In the genomic region with DNA sequence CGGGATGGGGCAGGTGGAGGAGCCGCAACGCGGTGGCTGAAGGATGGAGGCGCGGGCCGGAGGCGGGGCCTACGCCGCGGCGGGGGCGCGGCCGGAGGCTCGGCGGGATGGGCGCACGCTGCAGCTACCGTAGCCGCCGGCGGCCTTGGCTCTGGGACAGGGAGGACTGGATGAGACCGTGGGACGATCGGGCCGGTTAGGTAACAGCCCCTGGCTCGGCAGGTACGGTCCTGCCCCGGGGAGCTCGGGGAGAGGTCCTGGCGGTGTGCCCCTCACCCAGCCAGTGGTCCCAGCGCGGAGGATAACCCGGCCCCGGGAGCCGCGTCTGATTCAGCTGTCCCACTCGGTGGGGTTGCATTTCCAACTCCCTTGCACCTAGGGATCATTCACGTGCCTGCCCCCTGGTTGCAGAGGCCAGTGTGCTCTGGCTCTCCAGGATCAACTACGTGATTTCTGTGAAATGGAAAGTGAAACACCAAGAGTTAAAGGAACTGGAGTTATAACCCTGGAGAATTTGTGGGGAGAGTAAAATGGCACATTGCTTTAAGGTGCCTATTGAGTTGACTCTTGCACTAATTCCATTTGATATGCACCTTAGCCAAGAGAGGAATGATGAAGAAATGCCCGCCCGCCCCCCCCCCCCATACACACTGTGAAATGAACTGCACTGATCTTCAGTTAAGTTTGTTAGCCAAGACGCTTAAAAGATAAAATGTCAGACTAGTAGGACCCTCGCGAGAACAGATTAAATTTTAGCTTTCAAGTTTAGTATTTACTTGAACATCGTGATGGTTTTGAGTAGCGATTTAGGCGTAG, we compare ENCODE assay signal across 8 mouse cellular contexts. TPM values are rescaled to one million over a fixed set of nuclear protein-coding genes. Genes with fewer than 3 reads are reported as not detected.
DNase-seq lines count a peak whose midpoint lies in the region; ATAC-seq and TF ChIP-seq lines count a peak whose summit lies in the region.

No protein-coding gene starts in this region.

- DNase-seq in brain, embryonic 14.5 days (ENCODE audit: low read depth) = peak; percentile 69
- DNase-seq in kidney, postnatal 10 days = peak; percentile 82
- DNase-seq in liver, embryonic 13.5 days = peak; percentile 58
- DNase-seq in neural tube, embryonic 11.5 days (ENCODE audit: low spot score) = peak; percentile 80
- DNase-seq in testis, postnatal 14 days (ENCODE audit: low spot score) = peak; percentile 80

- H3K36me3 ChIP-seq in erythroblast, embryonic 14.5 days (ENCODE audit: control insufficient read depth) = peaks cover 2% of the 10 kb centered on the region
- peaks cover 14% of the 10 kb centered on the region for H3K36me3 ChIP-seq in heart, embryonic 13.5 days
- no peaks in the 10 kb centered on the region for H3K36me3 ChIP-seq in liver, embryonic 13.5 days
- H3K36me3 ChIP-seq in neural tube, embryonic 11.5 days (ENCODE audit: control insufficient read depth, insufficient read depth, low read length) = no peaks in the 10 kb centered on the region; the same call in 1 of the 2 replicates

- peak; percentile 47 for ATAC-seq in CD4-positive, CD25-positive, alpha-beta regulatory T cell, adult 4 months
- ATAC-seq in heart, embryonic 13.5 days (ENCODE audit: extremely low read depth, insufficient number of reproducible peaks, low FRiP score, low TSS enrichment) = peak; percentile 73
- peak; percentile 71 for ATAC-seq in liver, embryonic 13.5 days (ENCODE audit: low read depth)
- peak; percentile 80 for ATAC-seq in neural tube, embryonic 11.5 days (ENCODE audit: insufficient read depth, low FRiP score, low TSS enrichment)

- H3K4me3 ChIP-seq in erythroblast, embryonic 14.5 days (replicated peaks) = peak overlapping the region; percentile 76
- H3K4me3 ChIP-seq in heart, embryonic 13.5 days = peak overlapping the region; percentile 85
- peak overlapping the region; percentile 87 for H3K4me3 ChIP-seq in liver, embryonic 13.5 days (replicated peaks)
- H3K4me3 ChIP-seq in neural tube, embryonic 11.5 days (ENCODE audit: low read depth, low read length) = peak overlapping the region; percentile 71

- H3K9ac ChIP-seq in heart, embryonic 13.5 days = peak overlapping the region; percentile 82
- H3K9ac ChIP-seq in liver, embryonic 13.5 days = peak overlapping the region; percentile 84
- peak overlapping the region; percentile 70 for H3K9ac ChIP-seq in neural tube, embryonic 11.5 days (ENCODE audit: low read length)

- WGBS in heart, embryonic 13.5 days = 2% methylated on average over 31 of the region's 49 CpGs
- WGBS in liver, embryonic 13.5 days (ENCODE audit: insufficient replicate concordance) = 1% methylated on average over 48 of the region's 49 CpGs
- WGBS in neural tube, embryonic 11.5 days = 2% methylated on average over 48 of the region's 49 CpGs

- 0 out of 2 replicates have a peak, but pooled peaks have one; percentile 29 for TF ChIP-seq POLR2A in brain, embryonic 14.5 days (IDR thresholded peaks at IDR 0.05; ENCODE audit: borderline replicate concordance, extremely low read depth, insufficient read depth, insufficient read length, poor library complexity, severe bottlenecking)

- H3K27me3 ChIP-seq in erythroblast, embryonic 14.5 days (ENCODE audit: control insufficient read depth) = no peaks in the 10 kb centered on the region
- 0 out of 2 replicates have a peak, but pooled peaks cover 4% of the 10 kb centered on the region for H3K27me3 ChIP-seq in heart, embryonic 13.5 days (replicated peaks)
- H3K27me3 ChIP-seq in liver, embryonic 13.5 days = no peaks in the 10 kb centered on the region
- H3K27me3 ChIP-seq in neural tube, embryonic 11.5 days (ENCODE audit: control insufficient read depth, insufficient read depth, low read length) = no peaks in the 10 kb centered on the region

- no peaks in the 10 kb centered on the region for H3K9me3 ChIP-seq in erythroblast, embryonic 14.5 days (ENCODE audit: control insufficient read depth, low read length)
- no peaks in the 10 kb centered on the region for H3K9me3 ChIP-seq in heart, embryonic 13.5 days
- H3K9me3 ChIP-seq in liver, embryonic 13.5 days (replicated peaks) = no peaks in the 10 kb centered on the region
- H3K9me3 ChIP-seq in neural tube, embryonic 11.5 days (ENCODE audit: control insufficient read depth, low read length) = no peaks in the 10 kb centered on the region

- no peak for TF ChIP-seq CTCF in brain, embryonic 14.5 days (IDR thresholded peaks at IDR 0.05; ENCODE audit: borderline replicate concordance, extremely low read depth, insufficient read depth, insufficient read length)

- peaks cover 22% of the 10 kb centered on the region for H3K4me1 ChIP-seq in erythroblast, embryonic 14.5 days (ENCODE audit: control insufficient read depth)
- H3K4me1 ChIP-seq in heart, embryonic 13.5 days = peaks cover 8% of the 10 kb centered on the region
- peaks cover 11% of the 10 kb centered on the region for H3K4me1 ChIP-seq in liver, embryonic 13.5 days (replicated peaks)
- H3K4me1 ChIP-seq in neural tube, embryonic 11.5 days (ENCODE audit: control insufficient read depth, insufficient read depth, low read length) = no peaks in the 10 kb centered on the region

- peak overlapping the region; percentile 97 for H3K27ac ChIP-seq in heart, embryonic 13.5 days (replicated peaks)
- H3K27ac ChIP-seq in liver, embryonic 13.5 days = peak overlapping the region; percentile 85
- peak overlapping the region; percentile 95 for H3K27ac ChIP-seq in neural tube, embryonic 11.5 days (ENCODE audit: low read depth, low read length)

- peak overlapping the region; percentile 82 for H3K4me2 ChIP-seq in heart, embryonic 13.5 days
- H3K4me2 ChIP-seq in liver, embryonic 13.5 days = peak overlapping the region; percentile 93
- H3K4me2 ChIP-seq in neural tube, embryonic 11.5 days (ENCODE audit: low read depth) = peak overlapping the region; percentile 70

RNA-seq across cellular contexts. Expression of a gene that starts 1.6 kb away (rescaled TPM):
- polyA plus RNA-seq in CD4-positive, CD25-positive, alpha-beta regulatory T cell, adult 4 months (2017; shearing (Covaris generic)) = 10 to 100 TPM; 31.8 to 38.8 TPM
- polyA plus RNA-seq in brain, embryonic 14.5 days (2012; rRNA removed) = 22.6 and 28.4 TPM in 2 replicates
- polyA plus RNA-seq in erythroblast, embryonic 14.5 days (2012) = 0.09 and 0.17 TPM in 2 replicates
- polyA plus RNA-seq in heart, embryonic 13.5 days (2015; fragmentation: Nextera tagmentation; extraction: Ambion mirVana) = 15.2 and 17.3 TPM in 2 replicates
- 10.6 and 14.2 TPM in 2 replicates for polyA plus RNA-seq in liver, embryonic 13.5 days (2015; fragmentation: Nextera tagmentation; extraction: Ambion mirVana)
- 38.1 TPM in 2 replicates for polyA plus RNA-seq in neural tube, embryonic 11.5 days (2014; fragmentation: Nextera tagmentation; extraction: Ambion mirVana)

Comparison
In these comparisons a context has a peak if more than half of its experiments do, and no peak if none do; other contexts are left out.
1. Peak in every context shown above with its lines: DNase-seq, ATAC-seq, H3K4me3 ChIP-seq and H3K27ac ChIP-seq.